In genomic region chr4:141049476-141049835, GRCm38 (mm10) we compare ENCODE assay signal across 11 mouse cellular contexts. TPM values are rescaled to one million over a fixed set of nuclear protein-coding genes. Genes with fewer than 3 reads are reported as not detected.
DNase-seq lines count a peak whose midpoint lies in the region; ATAC-seq lines count a peak whose summit lies in the region.
"Had no signal": no experiment of that assay in that cellular context is flagged by ENCODE, and none has a peak within 500 bp of the region (broad histone marks: within the 10 kb centered on the region; RNA-seq: fewer than 3 reads in every experiment).

No protein-coding gene starts in this region.

- WGBS in forebrain, embryonic 16.5 days: 8% methylated on average over 4 of the region's 4 CpGs

- ATAC-seq in forebrain, embryonic 16.5 days: peak; percentile 74
- ATAC-seq in granulocyte monocyte progenitor cell, adult 5-6 weeks (replicated peaks; ENCODE audit: poor library complexity, severe bottlenecking): no peak

- H3K36me3 ChIP-seq in forebrain, embryonic 16.5 days (ENCODE audit: control insufficient read depth, insufficient read depth): no peaks in the 10 kb centered on the region

- DNase-seq in frontal cortex, postnatal 10 days (ENCODE audit: low spot score in 2 of 2): peak; percentile 65 to 71
- DNase-seq in frontal cortex, postnatal 36 days (ENCODE audit: low spot score in 2 of 2): no peak
- DNase-seq in layer of hippocampus, adult 9-11 months: peak; percentile 67
- peak; percentile 76 for DNase-seq in retina, embryonic 14.5 days (ENCODE audit: low spot score)
- no peak for DNase-seq in thymus, adult 18-20 months
- no peak for DNase-seq in T-cell, adult 2 months (ENCODE audit: low spot score)

- H3K9ac ChIP-seq in forebrain, embryonic 16.5 days (replicated peaks; ENCODE audit: low read depth, low read length): peak overlapping the region; percentile 48

- peak overlapping the region; percentile 92 for H3K27ac ChIP-seq in forebrain, embryonic 16.5 days (ENCODE audit: low read length)

- no peaks in the 10 kb centered on the region for H3K9me3 ChIP-seq in forebrain, embryonic 16.5 days (ENCODE audit: control insufficient read depth, low read length)

- H3K4me2 ChIP-seq in forebrain, embryonic 16.5 days (ENCODE audit: low read length): peak overlapping the region; percentile 34

- no peaks in the 10 kb centered on the region for H3K27me3 ChIP-seq in forebrain, embryonic 16.5 days (replicated peaks; ENCODE audit: control insufficient read depth, insufficient read depth, low read length)

- no peak overlapping the region for H3K4me3 ChIP-seq in forebrain, embryonic 16.5 days (replicated peaks; ENCODE audit: low read length)

- H3K4me1 ChIP-seq in forebrain, embryonic 16.5 days (replicated peaks; ENCODE audit: control insufficient read depth, insufficient read depth, low read length): peaks cover 54% of the 10 kb centered on the region

RNA-seq across cellular contexts. Expression of gene Crocc, which starts 10.9 kb away (rescaled TPM):
- 6.2 and 6.7 TPM in 2 replicates for polyA plus RNA-seq in forebrain, embryonic 16.5 days (2015; fragmentation: Nextera tagmentation; extraction: Ambion mirVana)
- total RNA-seq in granulocyte monocyte progenitor cell, adult 5-6 weeks (2014; fragmentation: Nextera tagmentation): 6.4 and 8.0 TPM in 2 replicates
- total RNA-seq in granulocyte monocyte progenitor cell, adult 5-6 weeks (2017): 6.5 and 7.0 TPM in 2 replicates

RNA-seq across cellular contexts. Expression of gene Necap2, which starts 28.7 kb away (rescaled TPM):
- 56.6 and 57.8 TPM in 2 replicates for polyA plus RNA-seq in forebrain, embryonic 16.5 days (2015; fragmentation: Nextera tagmentation; extraction: Ambion mirVana)
- 30.6 and 52.4 TPM in 2 replicates for total RNA-seq in granulocyte monocyte progenitor cell, adult 5-6 weeks (2014; fragmentation: Nextera tagmentation)
- total RNA-seq in granulocyte monocyte progenitor cell, adult 5-6 weeks (2017): 45.5 and 54.2 TPM in 2 replicates

RNA-seq across cellular contexts. Expression of gene Spata21, which starts 38.7 kb away (rescaled TPM):
- 0.09 and 0.46 TPM in 2 replicates for polyA plus RNA-seq in forebrain, embryonic 16.5 days (2015; fragmentation: Nextera tagmentation; extraction: Ambion mirVana)
- total RNA-seq in granulocyte monocyte progenitor cell, adult 5-6 weeks (2014; fragmentation: Nextera tagmentation): not detected in 2 replicates
- total RNA-seq in granulocyte monocyte progenitor cell, adult 5-6 weeks (2017): not detected in 2 replicates
- total RNA-seq: gastrocnemius, adult 8-10 months; liver, adult 2 months had no signal
- polyA plus RNA-seq: liver, adult 2 months; small intestine, adult 2 months had no signal

RNA-seq across cellular contexts. Expression of gene Mfap2, which starts 39.2 kb away (rescaled TPM):
- polyA plus RNA-seq in forebrain, embryonic 16.5 days (2015; fragmentation: Nextera tagmentation; extraction: Ambion mirVana): 190 and 202 TPM in 2 replicates
- total RNA-seq in granulocyte monocyte progenitor cell, adult 5-6 weeks (2014; fragmentation: Nextera tagmentation): not detected in 2 replicates
- not detected in 2 replicates for total RNA-seq in granulocyte monocyte progenitor cell, adult 5-6 weeks (2017)

Comparison
In these comparisons a context has a peak if more than half of its experiments do, and no peak if none do; other contexts are left out.
1. DNase-seq: peak in frontal cortex, postnatal 10 days (2 of 2), layer of hippocampus, adult 9-11 months (single experiment) and retina, embryonic 14.5 days (single experiment); none in frontal cortex, postnatal 36 days (0 of 2), thymus, adult 18-20 months (0 of 2) and T-cell, adult 2 months (single experiment).